Mouse (Mus musculus) kidney, adult 2 months (tissue): Measurements from ENCODE around the gene Bpifb9a.
"Not testable (repeated sequence)": the region's sequence is repeated elsewhere in the genome, so short reads cannot be mapped to it uniquely, and the experiment has no call there.

Experiments
- CTCF ChIP-seq: fragments of 200-500 bp; conservative IDR thresholded peaks from 2 replicates; pipeline ENCODE4 v1.5.1; 2011; ENCODE audit warnings: low read depth, mild to moderate bottlenecking, control low read depth, low read length, moderate library complexity, mixed read lengths; ENCODE audit not compliant: insufficient read depth, insufficient read length
- POLR2A ChIP-seq: fragments of 200-500 bp; IDR thresholded peaks from one replicate; pipeline ENCODE4 v1.6.1; 2011; ENCODE audit warnings: low read depth, low read length, control low read depth

DNA sequence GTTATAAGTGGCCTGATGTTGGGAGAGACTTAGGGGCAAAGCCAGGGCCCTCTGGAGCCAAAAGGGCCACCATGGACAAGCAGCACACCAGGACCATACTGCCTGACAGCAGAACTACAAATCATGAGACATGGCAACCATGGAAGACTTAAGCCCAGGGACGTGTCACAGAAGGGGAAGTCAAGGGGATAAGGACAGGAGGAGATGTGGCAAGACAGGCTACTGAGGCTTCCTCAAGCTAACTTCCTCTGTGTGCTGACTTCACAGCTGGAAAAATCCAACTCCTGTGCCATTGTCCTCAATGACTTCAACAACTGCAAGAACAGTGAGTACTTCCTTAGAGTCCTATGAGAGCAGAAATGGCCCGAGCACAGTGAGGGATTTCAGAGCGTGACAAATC lies 6.7 kb downstream of the Bpifb9a start:
- not testable (repeated sequence) for TF ChIP-seq CTCF, POLR2A
